ENCODE assay signal across 8 mouse cellular contexts in the genomic region with DNA sequence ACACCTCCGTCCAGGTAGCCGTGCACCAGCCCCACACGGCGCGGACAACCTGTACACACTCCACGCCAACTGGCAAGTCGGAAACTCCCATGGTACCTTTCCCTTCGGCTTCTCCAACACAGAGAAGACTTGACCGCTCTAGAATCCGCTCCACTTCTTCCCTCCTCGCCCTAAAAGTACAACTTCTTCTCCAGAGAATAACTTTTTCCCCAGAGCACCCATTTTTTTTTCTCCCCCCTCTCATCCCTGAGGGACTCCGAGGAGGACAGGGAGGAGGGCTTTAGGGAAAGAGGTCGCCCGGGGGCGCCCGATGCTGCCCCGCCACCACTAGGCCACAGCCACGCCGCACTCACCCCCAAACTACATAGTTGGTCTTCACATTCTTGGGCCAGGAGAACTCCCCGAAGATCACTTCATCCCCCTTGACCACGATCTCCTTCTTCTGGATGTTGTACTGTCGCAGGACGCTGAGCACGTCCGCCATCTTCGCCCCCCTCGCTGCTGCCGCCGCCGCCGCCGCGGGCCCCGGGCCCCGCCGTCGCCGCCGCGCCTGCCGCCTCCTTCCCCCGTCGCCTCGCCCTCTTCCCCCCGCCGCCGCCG. TPM values are rescaled to one million over a fixed set of nuclear protein-coding genes. Genes with fewer than 3 reads are reported as not detected.
DNase-seq lines count a peak whose midpoint lies in the region; ATAC-seq and TF ChIP-seq lines count a peak whose summit lies in the region.

No protein-coding gene starts in this region.

- peak overlapping the region; percentile 87 for H3K9ac ChIP-seq in ES-Bruce4 (ENCODE audit: low read depth, poor library complexity, severe bottlenecking)
- peak overlapping the region; percentile 91 for H3K9ac ChIP-seq in heart, embryonic 13.5 days
- peak overlapping the region; percentile 94 for H3K9ac ChIP-seq in midbrain, embryonic 13.5 days (replicated peaks)

- H3K27ac ChIP-seq in ES-Bruce4 (ENCODE audit: insufficient read depth, low read length), result peak overlapping the region; percentile 71
- peak overlapping the region; percentile 92 for H3K27ac ChIP-seq in heart, embryonic 13.5 days (replicated peaks)
- peak overlapping the region; percentile 92 for H3K27ac ChIP-seq in midbrain, embryonic 13.5 days

- no peak for TF ChIP-seq CTCF in ES-Bruce4 (IDR thresholded peaks at IDR 0.05; ENCODE audit: low read depth, low read length)

- no peak for TF ChIP-seq POLR2A in ES-Bruce4 (IDR thresholded peaks at IDR 0.05; ENCODE audit: insufficient read depth, low read length)

- DNase-seq in heart, adult 8-10 months (ENCODE audit: low spot score), result peak; percentile 52
- no peak for DNase-seq in heart, postnatal 25 days (ENCODE audit: low spot score)
- peak; percentile 52 to 65 for DNase-seq in cerebellum, postnatal 14 days
- peak; percentile 18 for DNase-seq in left cerebral cortex, postnatal 4 days
- DNase-seq in yolk sac, embryonic 10.5 days (ENCODE audit: low spot score), result no peak

- intact Hi-C loops in heart, postnatal 25 days (cut with DNase I), result loop anchor here (1.0 to 10.0 kb wide), 3 partner anchors 37 to 303 kb away; partner anchors contain the start of genes Rgs2, Trove2 and Uchl5
- intact Hi-C loops in left cerebral cortex, postnatal 4 days (cut with DNase I), result no loop called here

- H3K27me3 ChIP-seq in ES-Bruce4 (ENCODE audit: control insufficient read depth, insufficient read depth, low read length, poor library complexity, severe bottlenecking), result no peaks in the 10 kb centered on the region
- H3K27me3 ChIP-seq in heart, embryonic 13.5 days (replicated peaks), result no peaks in the 10 kb centered on the region
- H3K27me3 ChIP-seq in midbrain, embryonic 13.5 days, result no peaks in the 10 kb centered on the region

- H3K36me3 ChIP-seq in ES-Bruce4 (ENCODE audit: control insufficient read depth, insufficient read depth, low read length, poor library complexity, severe bottlenecking), result peaks cover 2% of the 10 kb centered on the region; the same call in 1 of the 2 replicates
- H3K36me3 ChIP-seq in heart, embryonic 13.5 days, result peaks cover 11% of the 10 kb centered on the region
- H3K36me3 ChIP-seq in midbrain, embryonic 13.5 days, result peaks cover 7% of the 10 kb centered on the region

- no peaks in the 10 kb centered on the region for H3K9me3 ChIP-seq in ES-Bruce4 (replicated peaks; ENCODE audit: control insufficient read depth, insufficient read depth, low read length, poor library complexity, severe bottlenecking)
- H3K9me3 ChIP-seq in heart, embryonic 13.5 days, result no peaks in the 10 kb centered on the region
- no peaks in the 10 kb centered on the region for H3K9me3 ChIP-seq in midbrain, embryonic 13.5 days

- H3K4me2 ChIP-seq in heart, embryonic 13.5 days, result peak overlapping the region; percentile 85
- H3K4me2 ChIP-seq in midbrain, embryonic 13.5 days (replicated peaks), result peak overlapping the region; percentile 68

- H3K4me1 ChIP-seq in ES-Bruce4 (ENCODE audit: control insufficient read depth, insufficient read depth, low read length), result no peaks in the 10 kb centered on the region
- peaks cover 23% of the 10 kb centered on the region for H3K4me1 ChIP-seq in heart, embryonic 13.5 days
- peaks cover 16% of the 10 kb centered on the region for H3K4me1 ChIP-seq in midbrain, embryonic 13.5 days (replicated peaks)

- WGBS in heart, embryonic 13.5 days, result under 1% methylated on average over 29 of the region's 48 CpGs
- WGBS in midbrain, embryonic 13.5 days, result under 1% methylated on average over 37 of the region's 48 CpGs

- ATAC-seq in heart, embryonic 13.5 days (ENCODE audit: extremely low read depth, insufficient number of reproducible peaks, low FRiP score, low TSS enrichment), result peak; percentile 28
- peak; percentile 84 for ATAC-seq in midbrain, embryonic 13.5 days

- no peak for TF ChIP-seq EP300 in ES-Bruce4 (IDR thresholded peaks at IDR 0.05; ENCODE audit: insufficient read depth, low read depth, low read length)

- H3K4me3 ChIP-seq in ES-Bruce4 (ENCODE audit: low read depth, low read length), result peak overlapping the region; percentile 97
- peak overlapping the region; percentile 94 for H3K4me3 ChIP-seq in heart, embryonic 13.5 days
- peak overlapping the region; percentile 88 for H3K4me3 ChIP-seq in midbrain, embryonic 13.5 days (replicated peaks)

RNA-seq across cellular contexts. Expression of gene Cdc73, which starts 0.5 kb away (rescaled TPM):
- total RNA-seq in heart, adult 8-10 months (2022), result 10 to 100 TPM; 55.9 to 58.2 (median 58.0) TPM
- 10 to 100 TPM; 52.7 to 56.0 TPM for total RNA-seq in heart, postnatal 25 days (2021)
- 107 and 115 TPM in 2 replicates for polyA plus RNA-seq in ES-Bruce4 (2011; ENCODE audit: insufficient read depth, insufficient read length, low read depth, missing spikeins)
- polyA plus RNA-seq in heart, embryonic 13.5 days (2015; fragmentation: Nextera tagmentation; extraction: Ambion mirVana), result 16.7 and 19.1 TPM in 2 replicates
- total RNA-seq in left cerebral cortex, postnatal 4 days (2021), result 10 to 100 TPM; 50.4 to 58.1 TPM
- polyA plus RNA-seq in midbrain, embryonic 13.5 days (2015; fragmentation: Nextera tagmentation; extraction: Ambion mirVana), result 21.0 and 26.8 TPM in 2 replicates

RNA-seq across cellular contexts. Expression of gene Glrx2, which starts 13.9 kb away (rescaled TPM):
- 10 to 100 TPM; 69.9 to 83.4 (median 76.8) TPM for total RNA-seq in heart, adult 8-10 months (2022)
- 10 to 100 TPM; 81.3 to 91.5 TPM for total RNA-seq in heart, postnatal 25 days (2021)
- 42.3 and 48.1 TPM in 2 replicates for polyA plus RNA-seq in ES-Bruce4 (2011; ENCODE audit: insufficient read depth, insufficient read length, low read depth, missing spikeins)
- polyA plus RNA-seq in heart, embryonic 13.5 days (2015; fragmentation: Nextera tagmentation; extraction: Ambion mirVana), result 89.8 and 90.0 TPM in 2 replicates
- 100 to 1,000 TPM in 1 of 2 experiments, 10 to 100 TPM in 1; 93.4 to 104 TPM for total RNA-seq in left cerebral cortex, postnatal 4 days (2021)
- polyA plus RNA-seq in midbrain, embryonic 13.5 days (2015; fragmentation: Nextera tagmentation; extraction: Ambion mirVana), result 135 and 140 TPM in 2 replicates

Comparison
In these comparisons a context has a peak if more than half of its experiments do, and no peak if none do; other contexts are left out.
1. DNase-seq: peak in heart, adult 8-10 months (single experiment), cerebellum, postnatal 14 days (2 of 2) and left cerebral cortex, postnatal 4 days (single experiment); none in heart, postnatal 25 days (single experiment) and yolk sac, embryonic 10.5 days (single experiment).
2. Peak in every context shown above with its lines, with median percentiles within 50 percentile points of each other: H3K27ac ChIP-seq, H3K4me3 ChIP-seq and H3K9ac ChIP-seq.